Mouse (Mus musculus): ENCODE measurements at regions not wholly inside any gene's neighbourhood (a gene's known extent, or its start where the extent isn't known, plus 50 kb on each side); places are given as distances from the start of the nearest gene placed in this dataset.

- TF ChIP-seq CTCF (IDR thresholded peaks at IDR 0.05; ENCODE audit: low read depth, low read length) (no peak), POLR2A (IDR thresholded peaks at IDR 0.05; ENCODE audit: extremely low read depth, insufficient read depth, low read length) (no peak)
These were observed 105.6 kb upstream of the Spdl1 start for GRCm38 (mm10) chr11:34939002-34939401.
